Mouse (Mus musculus): ENCODE data around the gene Cep152.

Gene Cep152

DNA sequence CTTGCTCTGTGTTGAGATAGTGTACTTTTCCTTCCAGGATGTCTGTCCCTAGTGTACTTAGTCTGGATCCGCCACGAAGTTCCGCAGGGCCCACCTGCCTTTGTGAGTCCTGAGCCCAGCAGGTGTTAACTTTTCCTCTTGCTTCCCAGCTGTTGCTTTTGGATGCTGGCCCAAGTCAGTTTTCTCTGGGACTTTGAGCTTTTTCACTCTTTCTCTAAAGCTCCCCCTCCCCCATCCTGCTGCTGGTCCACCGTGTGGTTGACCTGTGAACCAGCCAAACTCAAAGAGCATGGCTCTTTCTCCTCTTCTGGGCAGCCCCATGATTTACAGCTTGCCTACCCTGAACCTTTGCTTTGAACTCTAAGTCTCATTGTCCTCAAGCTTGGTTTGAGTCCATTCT lies 1.6 kb upstream of the Cep152 start:
- no peak for DNase-seq (ENCODE audit: low read depth, low spot score)

DNA sequence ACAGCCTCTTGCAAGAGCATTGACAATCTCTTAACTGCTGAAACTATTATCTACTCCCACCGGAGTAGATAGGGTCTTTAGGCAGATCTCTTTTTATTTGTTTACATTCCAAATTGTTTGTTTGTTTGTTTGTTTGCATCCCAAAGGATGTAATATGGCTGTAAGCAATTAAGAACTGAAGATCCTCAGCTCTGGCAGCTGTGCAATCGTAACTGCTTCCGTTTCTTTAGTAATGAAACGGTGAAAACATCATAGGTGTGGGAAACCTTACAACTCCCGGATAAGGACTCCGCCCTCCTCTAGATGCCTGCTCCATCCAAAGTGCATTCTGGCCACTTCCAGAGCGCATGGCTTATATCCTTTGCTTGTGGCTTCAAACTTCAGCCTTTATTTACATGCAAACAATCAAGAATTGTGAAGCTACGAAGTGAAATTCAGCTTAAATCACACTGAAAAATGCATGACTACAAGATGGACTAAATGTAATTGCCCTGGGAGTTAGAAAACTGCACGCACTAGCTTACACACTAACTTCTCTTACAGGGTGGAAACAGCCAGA lies 707 bp downstream of the Cep152 start:
- DNase-seq (ENCODE audit: low read depth, low spot score) = no peak

DNA sequence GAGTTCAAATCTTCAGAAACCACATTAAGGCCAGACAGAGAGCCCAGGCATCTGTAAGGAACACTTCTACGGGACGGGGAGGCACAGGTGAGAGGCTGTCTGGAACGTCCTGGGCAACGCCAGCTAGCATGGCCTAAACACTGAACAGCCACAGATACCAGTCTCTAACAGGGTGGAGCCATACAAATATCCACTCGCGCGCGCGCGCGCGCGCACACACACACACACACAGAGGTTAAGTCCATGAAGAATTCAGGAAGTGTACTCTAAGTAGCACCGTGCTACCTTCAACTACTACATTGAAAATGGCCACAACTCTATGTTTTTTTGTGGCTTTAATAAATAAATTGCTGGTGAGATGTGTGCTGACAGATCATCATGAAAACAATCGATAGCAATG lies 1.7 kb downstream of the Cep152 start:
- peak; percentile 17 for DNase-seq (ENCODE audit: low read depth, low spot score)

DNA sequence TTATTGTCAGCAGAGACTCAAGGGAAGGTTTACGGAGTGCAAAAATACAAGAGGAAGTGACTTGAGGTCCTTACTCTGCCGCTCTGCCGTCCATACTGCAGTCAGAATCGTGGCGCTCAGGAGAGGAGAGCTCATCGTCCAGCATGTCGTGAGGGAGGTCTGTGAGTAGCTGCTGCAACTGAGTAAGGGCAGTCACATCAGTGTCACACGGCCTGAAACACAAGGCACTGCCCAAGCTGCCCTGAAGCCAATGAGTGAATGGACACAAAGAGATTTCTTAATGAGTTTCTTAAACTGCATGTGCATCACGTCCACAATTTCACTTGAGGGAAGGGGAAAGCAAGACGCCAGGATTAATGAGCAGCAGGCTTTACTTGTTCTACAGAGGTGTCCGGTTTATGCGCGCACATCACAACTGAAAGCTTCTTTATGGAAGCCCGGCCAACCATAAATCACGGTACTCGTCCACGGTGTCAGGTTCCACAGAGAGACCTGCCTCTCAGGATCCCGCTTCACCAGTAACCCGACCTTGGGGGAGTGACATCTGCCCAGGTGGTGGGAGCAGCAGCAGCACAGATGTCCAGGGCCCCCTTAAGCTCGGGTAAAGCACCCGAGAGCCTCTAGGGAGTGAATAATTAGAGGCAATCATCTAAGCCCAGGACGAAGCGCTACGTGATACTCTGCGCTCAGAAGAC lies 4.6 kb downstream of the Cep152 start:
- peak; percentile 25 for DNase-seq (ENCODE audit: low read depth, low spot score)

DNA sequence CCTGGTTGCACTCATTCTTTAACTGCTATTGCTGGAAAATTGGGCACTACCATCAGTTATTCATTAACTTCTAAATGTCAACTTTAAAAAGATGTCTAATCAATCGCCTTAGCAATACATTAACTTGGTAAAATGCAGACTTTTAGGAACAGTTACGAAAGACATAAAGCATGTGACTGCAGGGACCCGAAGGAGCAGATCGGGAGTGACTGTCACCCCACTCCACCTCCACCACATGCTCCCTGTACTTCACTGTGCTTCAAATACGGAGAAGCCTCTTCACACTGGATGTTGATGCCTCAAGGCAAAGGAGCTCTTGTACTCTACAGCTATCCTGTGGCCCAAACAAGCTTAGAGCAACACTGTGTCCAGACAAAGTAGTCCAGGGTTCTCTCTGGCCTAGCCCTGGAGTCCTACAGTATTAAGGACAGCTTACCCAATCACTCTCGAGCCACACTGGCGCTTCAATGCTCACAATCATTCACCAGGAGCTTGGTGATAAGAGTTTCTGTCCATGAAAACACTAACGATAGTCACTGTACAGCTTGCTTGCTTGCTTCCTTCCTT lies 9.0 kb downstream of the Cep152 start:
- DNase-seq (ENCODE audit: low read depth, low spot score) = no peak

DNA sequence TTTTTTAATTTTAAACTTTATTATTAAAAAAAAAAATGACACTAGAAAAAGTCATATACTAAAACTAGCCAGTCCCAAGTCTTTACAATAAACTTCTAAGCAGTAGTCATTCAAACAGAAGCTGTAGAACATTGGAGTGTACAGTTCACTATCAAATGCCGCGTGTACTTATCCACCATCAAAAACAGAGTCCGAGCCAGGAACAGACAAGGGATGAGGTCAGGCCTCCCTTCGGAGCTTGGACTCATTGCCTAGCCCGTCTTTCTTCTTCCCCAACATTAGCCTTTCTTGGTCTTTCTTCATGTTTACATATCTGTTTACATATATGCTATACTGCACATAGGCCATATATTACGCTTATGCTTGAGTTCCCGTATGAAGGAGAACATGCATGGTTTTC lies 9.5 kb downstream of the Cep152 start:
- DNase-seq (ENCODE audit: low read depth, low spot score) = no peak

DNA sequence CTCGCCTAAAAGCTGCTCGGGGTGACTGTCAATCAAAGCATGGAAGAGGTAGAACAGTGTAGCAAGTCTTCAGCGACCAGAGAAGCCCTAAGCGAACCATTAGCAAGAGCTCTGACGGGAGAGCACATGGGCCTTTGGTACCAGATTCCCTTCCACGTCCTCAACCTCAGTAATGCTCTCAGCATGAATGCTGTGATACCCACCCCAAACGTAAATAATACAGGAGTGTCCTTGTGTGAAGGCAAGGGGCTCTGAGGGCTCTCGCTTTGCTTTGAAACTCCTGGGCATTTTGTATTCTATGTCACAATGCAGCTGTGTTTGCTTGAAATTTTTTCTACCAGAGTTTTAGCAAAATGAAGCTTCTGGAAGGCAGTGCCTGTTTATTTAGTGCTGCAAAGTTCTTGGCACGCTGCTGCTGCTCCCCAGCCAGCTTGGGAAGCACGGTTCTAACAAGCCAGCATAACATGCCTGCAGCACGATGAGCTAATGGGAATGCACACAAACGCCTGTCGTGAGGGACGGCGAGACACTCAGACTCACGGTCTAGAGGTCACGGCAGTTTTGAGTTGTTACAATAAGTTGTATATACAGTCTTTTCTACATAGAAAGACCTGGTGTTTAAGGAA lies 18.6 kb downstream of the Cep152 start:
- DNase-seq (ENCODE audit: low read depth, low spot score) = no peak

DNA sequence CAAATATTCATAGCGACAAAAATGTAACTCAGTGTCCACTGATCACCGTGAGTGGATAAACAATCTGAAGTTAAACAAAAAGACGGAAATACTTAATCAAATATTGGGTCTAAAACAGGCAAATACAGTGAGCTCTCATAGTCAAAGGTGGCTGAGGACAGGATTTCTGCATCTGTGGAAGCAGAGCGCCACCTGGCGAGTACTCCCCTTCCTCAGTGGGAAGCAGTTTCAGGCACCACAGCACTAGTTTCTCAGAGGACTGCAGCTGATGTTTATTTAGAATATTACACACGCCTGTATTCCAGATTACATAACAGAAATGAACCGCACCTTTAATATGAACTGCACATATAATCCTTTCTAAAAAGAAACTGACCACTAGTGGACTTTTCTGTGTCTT lies 20.3 kb downstream of the Cep152 start:
- DNase-seq (ENCODE audit: low read depth, low spot score) = peak; percentile 50

DNA sequence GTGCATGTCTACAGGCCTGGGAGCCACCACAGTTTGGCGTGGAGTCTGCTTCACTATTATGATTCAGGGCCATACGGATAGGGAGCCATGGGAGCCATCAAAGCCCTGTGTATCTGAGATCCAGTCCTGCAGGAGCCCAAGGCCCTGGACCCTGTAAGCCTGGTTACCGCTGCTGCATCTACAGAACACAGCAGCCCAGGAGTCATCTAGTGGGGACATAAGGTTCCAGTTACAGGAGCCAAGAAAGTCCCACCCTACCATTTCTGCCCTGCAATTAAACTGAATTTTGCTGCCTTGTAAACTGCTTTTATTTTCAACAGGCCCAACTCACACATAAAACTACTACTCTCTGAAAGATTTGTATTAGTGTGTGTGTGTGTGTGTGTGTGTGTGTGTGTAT lies 21.9 kb downstream of the Cep152 start:
- no peak for DNase-seq (ENCODE audit: low read depth, low spot score)

DNA sequence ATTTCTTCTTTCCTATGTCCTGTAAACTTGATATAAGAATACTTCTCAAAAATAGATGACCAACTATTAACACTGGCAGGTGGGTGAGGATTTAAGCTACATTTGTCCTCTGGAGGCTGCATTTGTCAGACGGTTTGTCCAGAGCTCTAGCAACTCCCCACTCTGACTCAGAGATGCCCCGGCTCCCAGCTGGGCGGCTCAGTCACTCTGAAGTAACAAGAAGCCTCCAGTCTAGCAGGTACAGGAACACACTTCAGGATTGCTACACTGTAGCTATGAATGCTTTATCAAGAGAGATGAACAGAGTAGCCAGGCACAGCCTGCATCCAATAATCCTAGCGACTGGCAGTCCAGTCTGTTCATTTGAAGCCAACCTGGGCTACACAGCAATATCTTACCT lies 26.0 kb downstream of the Cep152 start:
- DNase-seq (ENCODE audit: low read depth, low spot score) = no peak

DNA sequence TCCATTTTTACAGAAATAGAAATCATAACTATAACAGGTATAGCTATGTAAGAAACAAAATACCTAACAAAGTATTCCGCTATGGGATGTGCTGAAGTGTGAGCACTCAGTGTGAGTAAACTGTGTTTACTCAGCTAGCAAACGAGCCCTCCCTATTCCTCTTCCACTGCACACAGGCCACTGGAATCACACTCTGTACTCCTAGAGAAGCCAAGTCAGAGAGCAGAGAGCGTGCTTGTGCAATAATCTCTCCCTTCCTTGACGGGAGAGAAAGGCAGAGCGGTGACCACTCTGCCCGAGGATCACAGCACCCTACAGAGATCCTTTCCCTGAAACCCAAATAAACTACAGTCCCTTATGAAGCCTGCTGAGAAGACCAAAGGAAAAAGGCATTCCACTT lies 26.7 kb downstream of the Cep152 start:
- no peak for DNase-seq (ENCODE audit: low read depth, low spot score)

DNA sequence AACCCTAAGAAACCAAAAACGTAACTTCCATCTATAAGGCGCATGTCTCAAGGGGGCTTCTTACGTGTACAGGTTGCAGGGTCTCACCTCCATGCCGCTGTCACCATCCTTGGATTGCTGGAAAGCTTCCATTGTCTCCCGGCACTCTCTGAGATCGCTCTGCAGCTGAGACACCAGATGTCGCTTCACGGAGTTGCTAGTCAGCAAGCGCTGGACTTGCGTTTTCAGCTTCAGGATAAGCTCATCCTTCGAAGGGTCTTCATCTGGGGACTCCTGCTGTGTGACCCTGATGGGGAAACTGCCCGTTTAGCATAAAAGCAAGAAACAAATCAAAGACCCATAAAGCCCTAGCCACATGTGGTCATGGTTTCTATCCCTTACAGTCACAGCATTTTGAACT lies 30.1 kb downstream of the Cep152 start:
- DNase-seq (ENCODE audit: low read depth, low spot score) = peak; percentile 17

DNA sequence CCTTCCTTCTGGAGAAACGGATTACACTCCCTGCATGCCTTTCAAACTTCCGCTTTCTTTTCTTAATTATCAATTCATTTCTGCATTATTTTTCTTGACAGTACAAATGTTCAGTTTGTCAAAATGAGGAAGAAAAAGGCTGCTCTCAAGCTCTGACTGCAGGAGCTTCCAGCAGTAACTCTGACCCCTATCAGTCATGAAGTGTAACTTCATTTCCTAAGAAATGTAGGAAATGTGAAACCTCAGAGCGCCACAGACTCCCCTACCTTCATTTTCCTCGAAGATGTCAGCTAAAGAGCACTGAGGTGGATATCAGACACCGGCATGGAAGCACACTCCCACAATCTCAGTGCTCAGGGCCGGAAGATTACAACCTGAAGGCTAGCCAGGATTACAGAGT lies 30.8 kb downstream of the Cep152 start:
- DNase-seq (ENCODE audit: low read depth, low spot score) = no peak

DNA sequence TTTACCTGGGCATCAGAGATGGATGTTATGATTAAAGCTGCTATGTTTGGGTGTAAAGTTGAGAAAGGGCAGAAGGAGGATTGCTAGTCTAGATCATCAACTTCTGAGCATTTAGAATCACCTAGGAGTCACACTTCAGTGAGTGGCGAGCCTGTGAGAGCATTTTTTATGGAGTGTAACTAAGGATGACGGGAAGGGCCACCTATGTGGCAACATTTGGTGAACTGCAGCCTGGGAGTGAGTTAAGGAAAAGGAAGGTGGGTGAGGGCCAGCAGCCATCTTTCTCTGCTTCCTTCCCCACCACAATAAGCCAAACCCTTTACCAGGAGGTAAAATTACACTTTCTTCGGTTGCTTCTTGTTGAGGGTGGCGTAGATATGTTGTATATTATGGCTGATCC lies 33.0 kb downstream of the Cep152 start:
- no peak for DNase-seq (ENCODE audit: low read depth, low spot score)

DNA sequence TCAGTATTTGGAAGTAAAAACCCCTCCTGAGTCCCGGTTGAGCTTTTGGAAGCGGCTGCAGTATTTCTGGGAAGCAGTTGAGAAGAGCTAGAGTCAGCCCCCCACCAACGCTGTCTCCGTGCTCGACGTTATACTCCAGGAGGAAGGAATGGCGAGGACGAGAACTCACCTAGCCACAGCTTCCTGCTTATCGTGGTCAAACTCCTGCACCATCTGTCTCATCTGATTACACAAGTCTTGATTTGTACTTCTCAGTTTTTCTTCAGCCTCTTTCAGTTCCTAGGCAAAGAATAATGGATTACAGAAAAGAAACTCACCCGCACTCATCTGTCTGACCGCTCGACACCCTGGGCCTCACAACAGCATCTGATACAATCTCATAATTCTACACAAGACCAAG lies 35.6 kb downstream of the Cep152 start:
- no peak for DNase-seq (ENCODE audit: low read depth, low spot score)

DNA sequence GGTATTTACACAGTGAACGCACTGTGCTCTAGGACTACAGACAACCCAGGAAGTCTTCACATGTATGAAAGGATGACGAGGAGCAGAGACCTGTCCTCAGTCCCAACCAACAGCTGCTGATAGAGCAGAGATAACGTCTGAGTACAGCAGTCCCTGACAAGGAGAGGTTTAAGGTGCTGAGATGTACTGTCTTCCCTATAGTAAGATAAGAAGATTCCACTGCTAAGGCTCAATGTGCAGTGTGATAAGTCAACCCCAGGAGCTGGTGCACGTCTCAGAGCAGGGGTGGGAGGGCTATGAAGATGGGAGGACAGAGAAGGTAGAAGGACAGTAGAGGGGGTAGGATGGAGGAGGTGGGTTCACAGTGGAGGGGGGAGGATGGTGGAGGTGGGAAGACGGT lies 43.8 kb downstream of the Cep152 start:
- DNase-seq (ENCODE audit: low read depth, low spot score) = no peak

DNA sequence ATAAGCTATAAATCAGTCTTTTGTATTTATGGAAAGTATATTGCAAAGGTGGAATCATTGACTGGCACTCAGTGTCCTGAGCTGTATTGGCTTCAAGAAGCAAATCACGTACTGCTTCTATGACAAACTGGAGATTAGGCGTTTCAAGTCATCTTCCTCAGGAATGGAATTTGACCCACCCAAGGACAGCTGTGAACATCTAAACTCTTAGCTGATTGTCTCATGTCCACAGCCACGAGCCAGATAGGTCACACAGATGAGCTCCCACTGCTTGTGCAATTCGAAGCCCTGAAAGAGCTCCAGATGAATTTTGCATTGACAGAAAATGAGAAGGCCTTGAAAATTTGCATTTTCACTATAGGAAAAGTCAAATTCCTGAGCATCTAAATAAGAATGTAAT lies 47.2 kb downstream of the Cep152 start:
- peak; percentile 33 for DNase-seq (ENCODE audit: low read depth, low spot score)

DNA sequence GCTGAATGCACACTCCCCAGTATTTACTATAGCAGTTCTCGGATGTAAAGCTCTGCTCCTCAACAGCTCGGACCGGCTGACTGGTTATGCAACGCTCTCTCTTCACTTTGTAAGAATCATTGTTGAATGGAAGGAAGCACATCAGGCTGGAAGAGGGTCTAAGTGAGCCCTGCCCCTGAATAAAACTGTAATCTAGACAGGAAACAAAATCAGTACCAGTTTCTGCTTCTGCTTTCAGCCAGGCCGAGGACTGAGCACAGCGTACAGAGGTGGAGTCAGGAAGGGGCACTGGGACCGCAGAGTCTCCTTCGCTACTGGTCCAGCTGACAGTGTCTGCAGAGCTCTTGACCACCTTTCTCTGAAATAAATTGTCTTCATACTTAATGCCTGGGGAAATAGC lies 48.4 kb downstream of the Cep152 start:
- no peak for DNase-seq (ENCODE audit: low read depth, low spot score)

DNA sequence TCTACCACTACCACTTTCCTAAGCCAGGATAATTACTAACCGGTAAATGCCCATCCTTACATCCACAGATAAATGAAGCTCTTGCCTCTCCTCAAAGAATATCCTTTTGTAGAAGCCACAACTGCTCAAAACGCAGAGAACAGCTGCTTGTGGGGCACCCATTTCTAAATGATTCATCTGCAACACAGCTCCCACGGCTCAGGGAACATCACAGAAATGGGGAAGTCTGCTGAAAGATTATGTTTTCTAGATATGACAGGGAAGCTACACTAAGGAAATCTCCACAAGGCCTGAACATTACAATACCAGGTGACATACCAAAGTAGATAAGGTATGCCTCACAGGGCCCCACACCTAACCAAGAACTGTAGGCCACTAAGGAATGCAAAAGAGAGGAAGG lies 49.1 kb downstream of the Cep152 start:
- DNase-seq (ENCODE audit: low read depth, low spot score) = no peak

DNA sequence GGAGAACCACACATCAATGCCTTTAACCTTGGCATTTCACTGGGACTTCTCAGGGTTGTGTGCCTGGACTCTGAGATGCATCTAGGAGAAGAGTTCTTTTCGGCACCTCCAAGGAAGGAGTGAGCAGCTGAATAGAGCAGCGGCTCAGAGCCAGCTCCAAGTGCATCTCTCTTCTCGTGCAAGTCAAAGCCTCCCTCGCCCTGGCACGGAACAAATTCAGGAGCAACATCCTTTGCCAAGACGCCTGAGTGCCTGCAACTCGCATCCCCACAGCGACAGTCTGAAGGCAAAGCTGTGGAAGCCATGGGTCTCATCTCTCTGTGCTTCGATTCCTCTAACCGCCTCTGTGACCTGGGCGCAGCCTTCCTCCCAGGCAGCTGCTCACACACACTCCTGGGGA lies 61.0 kb downstream of the Cep152 start:
- no peak for DNase-seq (ENCODE audit: low read depth, low spot score)

DNA sequence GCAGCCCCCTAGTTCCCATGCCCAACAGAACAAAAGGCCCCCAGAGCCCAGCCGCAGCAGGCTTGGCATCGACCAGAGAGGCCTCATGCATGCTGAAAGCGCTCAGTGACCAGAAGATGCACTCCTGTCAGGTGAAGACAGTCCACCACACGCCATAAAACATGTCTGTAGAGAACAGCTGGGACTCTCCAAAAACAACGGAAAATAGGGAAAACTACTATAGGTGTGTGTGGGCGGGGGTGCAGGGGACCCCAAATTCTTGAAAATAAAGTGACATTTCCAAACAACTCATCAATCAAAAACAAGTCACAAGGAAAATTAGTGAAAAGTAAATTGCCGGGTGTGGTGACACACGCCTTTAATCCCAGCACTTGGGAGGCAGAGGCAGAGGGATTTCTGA lies 62.5 kb downstream of the Cep152 start:
- no peak for DNase-seq (ENCODE audit: low read depth, low spot score)

DNA sequence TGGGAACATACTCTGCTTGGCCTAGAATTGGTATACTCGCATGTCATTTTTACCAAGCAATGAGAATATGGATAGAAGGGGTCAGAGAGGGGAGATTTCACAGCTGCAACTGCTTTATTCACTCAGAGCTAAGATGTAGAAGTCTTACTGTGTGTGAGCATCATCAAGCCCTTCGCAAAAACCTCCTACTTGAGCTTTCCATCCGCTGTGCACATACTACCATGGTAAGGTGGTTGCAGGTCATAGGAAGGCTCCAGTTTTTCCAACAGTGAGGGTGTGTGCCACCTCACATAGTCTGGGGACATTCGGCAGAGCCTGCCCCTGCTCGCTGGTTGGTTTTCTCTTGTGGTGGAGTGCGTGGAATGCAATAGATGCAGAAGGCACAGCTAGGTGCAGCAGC lies 64.9 kb downstream of the Cep152 start:
- DNase-seq (ENCODE audit: low read depth, low spot score) = no peak
